Mouse (Mus musculus) mature B cell (primary cell): ENCODE measurements around the gene Sgsh.
"Not testable (repeated sequence)": the region's sequence is repeated elsewhere in the genome, so short reads cannot be mapped to it uniquely, and the experiment has no call there.

Experiments
- in situ Hi-C: fragments of 300-500 bp; cut with MboI; formaldehyde crosslinking; loops from 2 replicates; pipeline ENCODE4 v1.14.3; 2019

The Sgsh gene

DNA sequence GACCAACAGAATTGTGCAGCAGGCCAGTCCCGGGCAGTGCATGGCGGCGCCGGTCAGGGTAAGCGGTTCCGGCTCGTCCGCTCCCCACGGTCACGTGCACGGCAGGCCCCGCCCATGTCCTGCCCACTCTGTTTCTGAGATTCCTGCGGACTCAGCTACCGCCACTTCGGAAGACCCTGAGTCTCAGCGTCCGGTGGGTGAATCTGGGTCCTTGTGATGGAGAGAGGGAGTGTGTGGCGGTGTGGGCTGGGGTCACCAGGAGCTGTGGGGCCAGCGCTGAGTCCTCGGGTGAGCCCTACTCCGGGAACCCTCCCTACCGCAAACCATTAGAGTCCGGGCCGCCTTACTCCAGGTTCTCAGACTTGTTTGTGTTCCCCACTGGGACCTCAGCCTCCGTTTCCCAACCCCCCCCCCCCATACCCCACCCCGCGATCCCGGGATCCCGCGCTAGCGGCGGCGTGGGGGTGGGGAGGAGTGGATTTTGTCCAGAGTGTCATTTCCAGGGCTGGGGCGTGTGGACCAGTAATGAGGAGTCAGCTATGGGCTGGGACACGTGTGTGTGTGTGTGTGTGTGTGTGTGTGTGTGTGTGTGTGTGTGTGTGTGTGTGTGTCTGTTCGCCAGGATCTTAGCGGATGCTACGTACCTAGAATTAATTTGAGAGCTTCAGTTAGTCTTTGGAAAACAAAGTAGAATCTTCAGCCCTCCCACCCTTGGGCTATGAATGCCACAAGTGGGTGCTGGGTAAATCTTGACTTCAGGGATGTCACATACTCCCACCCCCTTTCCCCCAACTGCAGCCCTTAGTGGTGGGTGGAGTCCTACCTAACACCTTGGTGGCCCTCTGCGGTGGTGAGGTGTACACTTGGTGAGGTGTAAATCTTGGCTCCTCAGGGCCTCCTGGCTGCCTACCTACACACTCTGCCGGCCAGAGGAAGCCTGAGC, at the start of gene Sgsh, which contains the start of gene Slc26a11:
Gene Sgsh (minus strand): TSS at position 94 of the 943 bp plus-strand sequence.
Gene Slc26a11 (plus strand): TSS at position 115 of the 943 bp plus-strand sequence.
- in situ Hi-C loops, result no loop called here

DNA sequence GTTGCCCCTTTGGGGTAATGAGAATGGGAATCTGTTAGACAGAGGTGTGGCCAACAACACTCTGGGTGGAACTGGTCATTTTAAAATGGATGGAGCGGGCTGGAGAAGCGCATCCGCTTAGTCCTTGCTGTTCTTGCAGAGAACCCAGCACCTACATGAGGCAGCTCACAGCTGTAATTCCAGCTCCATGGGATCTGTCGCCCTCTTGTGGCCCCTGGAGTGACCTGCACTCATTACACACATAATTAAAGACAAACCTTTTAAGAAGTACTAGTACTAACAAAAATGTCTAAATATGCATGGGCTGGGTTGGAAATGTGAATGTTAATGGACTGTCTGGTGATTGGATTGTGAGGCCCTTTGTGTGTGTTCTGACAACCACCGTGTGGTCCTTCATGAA, 49.3 kb upstream of the Sgsh start:
- in situ Hi-C loops, result no loop called here

DNA sequence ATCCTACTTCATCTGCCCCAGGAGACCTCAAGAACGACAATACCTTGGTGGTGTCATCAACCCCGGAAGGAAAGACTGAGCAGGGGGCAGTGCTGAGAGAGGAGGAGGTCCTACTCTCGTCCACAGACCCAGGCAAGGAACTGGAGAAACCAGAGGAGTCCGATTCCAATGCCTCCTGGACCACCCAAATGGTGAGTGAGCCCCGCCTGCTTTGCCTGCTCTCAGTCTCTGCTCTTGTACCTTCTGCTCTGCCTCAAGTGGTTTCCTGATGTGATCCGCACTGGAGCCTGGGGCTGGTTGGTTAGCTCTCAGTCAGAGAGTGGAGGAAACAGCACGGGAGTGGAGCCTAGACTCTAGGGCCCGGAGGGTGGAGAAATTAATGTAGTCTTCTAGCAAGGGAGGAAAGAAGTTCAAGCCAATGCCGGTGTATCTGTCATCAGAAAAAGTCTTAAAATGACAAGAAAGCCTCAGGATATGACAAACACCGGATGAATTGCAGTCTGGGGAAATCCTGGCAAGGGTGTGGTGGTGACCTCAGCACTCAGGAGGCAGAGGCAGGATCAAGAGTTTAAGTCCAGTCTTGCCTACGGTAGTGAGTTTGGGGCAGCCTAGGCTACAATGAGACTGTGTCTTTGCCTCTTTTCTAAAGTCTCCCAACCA, 47.3 kb upstream of the Sgsh start:
- in situ Hi-C loops, result no loop called here

DNA sequence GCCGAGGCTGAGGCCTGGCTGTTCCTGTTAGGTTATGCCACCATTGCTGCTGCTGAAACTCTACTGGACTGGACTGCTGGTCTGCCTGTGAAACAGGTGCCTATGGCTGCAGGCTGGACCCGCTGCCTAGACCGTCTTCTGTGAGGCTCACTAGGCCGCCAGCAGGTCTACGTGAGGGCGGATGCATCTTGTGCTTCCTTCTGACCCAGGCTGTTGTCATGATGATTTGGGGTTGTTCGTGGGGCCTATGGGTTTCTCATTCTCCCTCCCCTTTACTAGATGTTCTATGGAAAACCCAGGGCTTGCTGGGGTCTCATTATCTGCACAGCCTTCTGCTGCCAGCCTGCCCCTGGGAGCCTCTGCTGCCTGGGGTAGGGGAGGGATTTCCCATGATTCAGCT, 41.1 kb upstream of the Sgsh start:
- in situ Hi-C loops, result no loop called here

DNA sequence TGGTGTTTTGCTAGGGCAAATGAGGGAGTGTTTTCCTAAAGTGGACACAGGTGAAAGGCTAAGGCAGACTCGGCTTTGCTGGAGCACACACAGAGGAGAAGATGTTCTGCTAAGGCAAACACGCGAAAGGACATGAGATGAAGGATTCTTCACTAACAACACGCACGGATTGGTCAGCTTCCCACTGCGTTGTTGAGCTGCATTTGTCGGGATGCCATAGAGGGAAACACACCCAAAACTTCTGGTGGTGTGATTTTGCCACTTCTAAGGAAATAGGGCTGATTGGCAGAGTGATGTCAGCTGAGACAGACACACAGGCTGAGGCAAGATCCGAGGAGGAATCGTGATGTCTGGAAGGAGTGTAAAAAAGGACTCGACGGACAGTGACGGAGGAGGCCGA, 40.6 kb upstream of the Sgsh start:
- in situ Hi-C loops, result no loop called here

DNA sequence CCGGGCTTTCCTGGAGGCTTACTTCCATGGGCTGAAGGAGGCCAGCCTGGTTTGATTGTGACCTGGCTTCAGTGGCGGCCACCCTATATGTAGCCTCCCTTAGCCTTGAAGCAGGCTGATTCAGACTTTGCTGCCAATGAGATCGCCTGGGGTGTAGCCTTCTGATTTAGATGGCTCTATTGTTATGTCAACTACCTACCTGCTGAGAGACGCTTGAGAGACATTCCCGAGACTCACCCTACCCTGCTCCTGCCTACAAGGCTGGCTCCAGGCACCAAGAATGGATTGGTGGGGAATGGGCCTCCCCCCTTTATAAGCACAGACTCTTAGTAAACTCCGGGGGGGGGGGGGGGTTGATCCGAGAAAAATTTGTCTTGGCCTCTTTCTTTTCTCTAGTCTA, 40.1 kb upstream of the Sgsh start:
- in situ Hi-C loops, result no loop called here

DNA sequence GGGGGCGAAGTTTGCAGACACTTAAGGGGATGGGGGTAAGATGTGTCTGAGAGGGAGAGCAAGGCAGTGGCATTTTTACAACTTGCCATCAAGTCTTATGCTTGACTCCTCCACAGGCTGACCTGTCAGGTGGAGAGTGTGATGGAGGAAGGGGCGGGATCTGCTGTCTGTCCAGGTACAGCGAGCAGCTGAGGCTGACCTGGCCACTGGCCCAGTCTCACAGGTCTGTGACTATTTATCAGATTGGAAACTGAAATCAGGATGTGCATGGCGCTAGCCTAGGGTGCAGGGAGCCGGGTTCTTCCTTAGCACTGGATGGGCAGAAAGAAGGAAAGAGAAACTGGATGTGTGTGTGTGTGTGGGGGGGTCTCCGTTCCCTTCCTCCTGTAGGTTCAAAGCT, 38.9 kb upstream of the Sgsh start:
- in situ Hi-C loops, result no loop called here

DNA sequence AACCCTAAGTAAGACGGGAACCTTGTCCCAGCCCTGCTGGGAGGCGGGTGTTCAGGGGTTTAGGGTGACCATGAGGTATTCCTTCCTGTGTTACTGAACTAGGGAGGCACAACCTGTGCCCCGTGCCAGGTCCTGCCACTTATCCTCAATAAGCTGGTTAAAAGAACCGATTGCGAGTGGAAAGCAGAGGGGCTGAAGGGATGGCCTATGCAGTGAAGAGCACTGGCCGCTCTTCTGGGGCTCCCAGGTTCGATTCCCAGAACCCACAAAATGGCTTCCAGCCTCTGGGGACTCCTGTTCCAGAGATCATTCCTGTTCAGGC, 38.1 kb upstream of the Sgsh start:
- in situ Hi-C loops, result no loop called here

DNA sequence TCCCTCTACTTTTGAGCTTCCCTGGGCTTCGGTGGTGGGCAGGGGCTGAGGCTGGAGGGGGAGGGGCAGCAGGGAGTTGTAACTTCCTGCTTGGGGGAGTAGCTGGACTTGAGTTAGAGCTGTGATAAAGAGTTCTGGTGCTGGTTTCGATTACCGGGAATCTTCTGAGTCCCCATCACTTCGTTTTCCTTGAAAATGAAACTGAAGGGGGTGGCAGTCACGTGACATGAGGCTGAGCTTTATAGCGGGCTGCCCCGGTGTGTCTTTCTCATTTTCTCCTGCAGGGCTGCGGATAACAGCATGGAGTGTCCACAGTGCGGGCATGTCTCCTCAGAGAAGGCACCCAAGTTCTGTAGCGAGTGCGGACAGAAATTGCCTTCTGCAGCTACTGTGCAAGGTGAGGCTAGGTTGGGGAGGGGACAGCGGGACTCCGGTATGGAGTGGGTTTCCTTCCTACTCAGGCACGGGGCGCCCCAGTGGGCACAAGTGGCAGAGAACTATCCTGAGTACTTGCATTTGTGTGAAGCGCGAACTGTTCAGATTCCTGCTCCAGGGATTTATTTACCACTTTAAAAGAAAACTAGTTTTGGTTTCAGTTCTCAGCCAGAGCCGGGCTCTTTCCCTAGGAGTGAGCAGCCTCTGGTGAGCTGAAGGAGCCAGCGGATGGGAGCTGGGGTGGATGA, 37.6 kb upstream of the Sgsh start, which contains the start of gene Rnf213:
Gene Rnf213 (plus strand): TSS at position 301 of the 683 bp plus-strand sequence.
- in situ Hi-C loops, result no loop called here

DNA sequence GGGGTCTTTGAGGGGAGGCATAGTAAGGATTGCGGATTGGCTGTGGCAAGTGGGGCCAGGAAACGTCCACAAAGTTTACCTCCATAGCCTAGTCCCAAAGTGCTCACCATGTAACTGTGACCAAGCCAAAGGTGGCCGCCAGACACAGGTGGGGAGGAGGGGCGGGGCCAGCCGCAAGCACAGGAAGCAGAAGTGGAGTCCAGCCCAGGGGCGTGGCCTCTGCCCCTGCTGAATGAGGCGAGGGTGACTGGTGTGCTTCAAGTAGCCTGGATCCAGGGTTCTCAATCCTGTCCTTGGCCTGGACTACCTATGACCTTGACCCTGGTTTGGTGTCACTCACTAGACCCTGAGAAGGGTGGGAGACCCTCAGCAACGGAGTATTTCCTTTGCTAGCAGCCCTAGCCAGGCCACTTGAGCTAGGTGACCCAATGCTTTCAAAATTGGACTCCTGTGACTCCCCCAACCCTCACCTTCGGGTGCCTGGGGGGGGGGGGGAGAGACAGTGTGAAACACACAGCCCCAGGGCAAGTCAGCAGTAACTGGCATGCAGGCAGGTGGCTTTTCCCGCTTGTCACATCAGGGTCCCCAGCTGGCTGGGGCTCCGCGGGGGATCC, 36.8 kb upstream of the Sgsh start:
- in situ Hi-C loops, result no loop called here

DNA sequence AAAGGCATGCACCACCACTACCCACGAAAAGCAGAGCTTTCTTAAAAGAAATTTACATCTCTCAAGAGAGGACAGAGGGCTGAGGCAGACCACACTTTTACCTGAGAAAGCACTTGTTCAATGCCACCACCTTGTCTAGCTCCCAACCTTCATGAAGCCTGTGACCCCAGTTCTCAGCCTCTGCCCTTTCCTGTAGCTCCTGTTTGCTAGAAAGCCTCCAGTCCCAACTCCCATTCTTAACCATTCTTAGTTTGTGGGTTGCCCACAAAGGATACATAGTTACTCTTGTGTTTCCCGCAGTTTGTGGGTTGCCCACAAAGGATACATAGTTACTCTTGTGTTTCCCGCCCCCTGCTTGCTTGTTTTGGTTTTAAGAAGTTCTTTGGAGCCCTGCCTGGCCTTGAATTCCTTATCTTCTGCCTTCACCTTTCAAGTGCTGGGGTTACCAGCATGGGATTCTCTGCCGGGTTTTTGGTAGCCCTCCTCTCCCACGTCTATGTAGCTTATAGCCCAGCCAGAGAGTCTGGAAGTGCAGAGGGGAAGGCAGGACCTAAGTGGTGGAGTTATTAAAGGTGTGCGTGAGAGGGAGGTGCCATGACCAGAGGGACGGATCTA, 36.2 kb upstream of the Sgsh start:
- in situ Hi-C loops, result no loop called here

DNA sequence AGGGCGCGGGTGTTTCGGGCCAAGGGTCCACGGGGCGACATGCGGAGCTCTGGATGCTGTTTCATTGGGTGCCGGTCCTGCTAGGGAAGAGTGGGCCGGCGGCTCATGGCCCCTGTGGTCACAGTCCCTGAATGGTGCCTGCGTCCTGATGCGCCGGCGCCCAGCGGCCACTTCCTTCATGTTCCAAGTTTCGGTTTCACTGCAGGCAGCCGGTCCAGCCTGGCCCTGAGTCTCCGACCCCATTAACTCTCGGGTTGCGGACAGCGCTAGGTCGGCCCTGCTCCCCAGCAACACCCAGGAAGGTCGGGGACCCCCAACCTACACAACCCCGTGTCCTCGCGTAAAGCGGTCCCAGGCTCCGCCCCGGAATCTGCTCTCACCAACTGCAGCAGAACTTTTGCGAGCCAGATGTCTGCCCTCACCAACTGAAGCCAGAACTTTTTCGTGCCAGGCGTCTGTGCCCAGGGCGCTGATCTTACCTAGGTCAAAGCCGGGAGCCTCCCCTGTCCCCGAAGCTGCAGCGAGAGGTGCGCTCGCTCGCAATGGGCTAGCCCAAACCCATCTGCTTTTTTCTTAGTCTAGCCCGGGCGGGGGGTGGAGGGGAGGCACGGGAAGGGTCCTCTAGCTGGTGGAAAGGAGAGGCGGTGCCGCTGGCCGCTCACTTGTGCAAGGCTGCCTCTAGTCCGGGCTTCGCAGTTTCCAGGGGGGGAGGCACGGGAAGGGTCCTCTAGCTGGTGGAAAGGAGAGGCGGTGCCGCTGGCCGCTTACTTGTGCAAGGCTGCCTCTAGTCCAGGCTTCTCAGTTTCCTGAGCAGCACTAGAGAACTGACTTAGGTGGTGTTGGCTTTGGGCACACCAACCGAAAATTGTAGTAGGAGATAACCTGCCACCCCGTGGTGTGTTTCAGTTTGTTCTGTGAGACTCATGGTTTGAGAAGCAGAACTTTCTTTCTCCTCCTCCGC, 35.2 kb upstream of the Sgsh start:
- in situ Hi-C loops, result no loop called here

DNA sequence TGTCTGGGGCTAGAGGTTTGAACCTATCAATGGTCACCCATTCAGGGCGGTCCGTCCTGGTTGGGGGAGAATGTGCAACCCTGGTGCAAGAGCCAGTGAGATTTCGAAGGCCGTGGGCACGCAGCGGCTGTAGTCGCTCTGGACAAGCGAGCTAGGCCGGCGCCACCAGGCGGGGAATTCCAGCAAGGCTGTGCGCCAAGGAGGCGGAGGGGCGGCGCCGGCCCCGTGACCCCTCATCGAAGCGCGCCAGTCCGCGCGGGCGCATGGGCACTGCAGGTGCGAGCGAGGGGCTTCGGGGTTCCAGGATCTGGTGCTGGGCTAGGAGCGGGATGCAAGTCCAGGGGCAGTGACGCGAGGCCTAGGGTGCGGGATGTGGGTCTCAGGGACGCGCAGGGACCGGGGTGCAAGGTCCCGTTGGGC, 34.5 kb upstream of the Sgsh start:
- in situ Hi-C loops, result no loop called here

DNA sequence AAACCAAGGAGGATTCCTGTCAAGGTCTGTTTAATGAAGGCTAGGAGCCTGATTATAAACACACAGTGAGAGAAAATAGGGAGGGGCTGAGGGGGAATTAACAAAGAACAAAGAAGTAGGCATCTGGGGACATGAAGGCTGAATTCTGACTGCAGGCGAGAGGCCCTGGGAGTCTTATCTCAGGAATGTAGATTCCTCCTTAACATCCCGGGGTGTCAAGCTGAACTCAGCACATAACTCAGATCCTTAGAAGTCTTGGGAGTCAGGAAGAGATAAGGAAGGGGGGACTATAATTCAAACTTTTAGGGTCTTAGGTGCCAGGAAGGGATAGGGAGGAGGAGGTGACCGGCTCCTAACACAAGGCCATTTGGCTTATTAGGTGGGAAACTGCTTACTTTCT, 31.9 kb upstream of the Sgsh start:
- in situ Hi-C loops, result not testable (repeated sequence)

DNA sequence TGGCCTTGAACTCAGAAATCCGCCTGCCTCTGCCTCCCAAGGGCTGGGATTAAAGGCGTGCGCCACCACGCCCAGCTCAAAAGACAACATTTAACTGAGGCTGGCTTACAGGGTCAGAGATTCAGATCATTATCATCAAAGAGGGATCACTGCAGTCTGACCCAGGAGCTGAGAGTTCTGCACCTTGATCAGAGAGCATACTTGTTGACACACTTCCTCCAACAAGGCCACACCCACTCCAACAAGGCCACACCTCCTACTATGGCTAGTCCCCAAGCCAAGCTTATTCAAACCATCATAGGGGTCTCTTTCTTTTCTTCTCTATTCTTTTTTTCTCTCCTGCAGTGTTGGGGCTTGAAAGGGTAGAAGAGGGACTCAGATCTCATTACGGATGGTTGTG, 31.0 kb upstream of the Sgsh start:
- in situ Hi-C loops, result no loop called here

DNA sequence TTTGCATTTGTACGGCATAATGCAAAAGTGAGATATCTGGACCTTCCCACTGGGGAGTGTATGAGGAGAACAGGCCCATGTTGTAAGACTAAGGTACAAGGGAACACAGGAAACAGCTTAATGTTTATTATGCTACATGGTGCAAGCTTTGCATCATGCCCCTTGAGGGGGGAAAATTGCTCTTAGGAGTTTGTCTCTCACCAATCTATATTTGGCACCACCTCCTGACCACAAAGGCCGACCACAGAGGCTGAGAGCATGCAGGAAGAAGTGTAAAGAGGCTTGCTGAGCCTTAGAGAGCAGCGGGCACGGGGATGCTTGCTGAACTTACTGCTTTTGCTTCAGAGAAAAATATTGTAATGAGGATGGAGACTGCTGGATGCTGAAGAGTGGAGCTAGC, 29.6 kb upstream of the Sgsh start:
- in situ Hi-C loops, result no loop called here

DNA sequence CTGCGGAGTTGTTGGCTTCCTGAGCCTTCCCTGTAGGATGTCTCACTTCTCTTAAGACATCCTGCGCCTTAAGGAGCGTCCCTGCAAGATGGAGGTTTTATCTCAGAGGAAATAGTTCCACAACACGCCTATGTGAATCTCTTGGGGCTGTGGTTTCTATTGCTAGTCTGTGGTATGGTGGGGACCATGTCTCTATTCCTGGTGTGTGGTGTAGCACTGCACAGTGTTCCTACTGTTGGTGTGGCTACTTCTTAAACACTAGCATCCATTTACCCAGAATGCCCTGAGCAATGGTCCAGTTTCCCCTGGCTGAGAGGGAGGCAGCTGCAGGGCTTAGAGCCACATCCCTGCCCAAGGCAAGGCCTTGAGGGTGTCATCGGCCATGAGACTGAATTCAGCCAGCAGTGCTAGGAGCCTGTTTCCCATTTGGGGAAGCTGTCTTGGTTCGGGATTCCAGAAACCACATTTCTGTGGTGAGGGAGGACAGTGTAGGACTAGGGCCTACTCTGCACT, 27.1 kb upstream of the Sgsh start:
- in situ Hi-C loops, result no loop called here

DNA sequence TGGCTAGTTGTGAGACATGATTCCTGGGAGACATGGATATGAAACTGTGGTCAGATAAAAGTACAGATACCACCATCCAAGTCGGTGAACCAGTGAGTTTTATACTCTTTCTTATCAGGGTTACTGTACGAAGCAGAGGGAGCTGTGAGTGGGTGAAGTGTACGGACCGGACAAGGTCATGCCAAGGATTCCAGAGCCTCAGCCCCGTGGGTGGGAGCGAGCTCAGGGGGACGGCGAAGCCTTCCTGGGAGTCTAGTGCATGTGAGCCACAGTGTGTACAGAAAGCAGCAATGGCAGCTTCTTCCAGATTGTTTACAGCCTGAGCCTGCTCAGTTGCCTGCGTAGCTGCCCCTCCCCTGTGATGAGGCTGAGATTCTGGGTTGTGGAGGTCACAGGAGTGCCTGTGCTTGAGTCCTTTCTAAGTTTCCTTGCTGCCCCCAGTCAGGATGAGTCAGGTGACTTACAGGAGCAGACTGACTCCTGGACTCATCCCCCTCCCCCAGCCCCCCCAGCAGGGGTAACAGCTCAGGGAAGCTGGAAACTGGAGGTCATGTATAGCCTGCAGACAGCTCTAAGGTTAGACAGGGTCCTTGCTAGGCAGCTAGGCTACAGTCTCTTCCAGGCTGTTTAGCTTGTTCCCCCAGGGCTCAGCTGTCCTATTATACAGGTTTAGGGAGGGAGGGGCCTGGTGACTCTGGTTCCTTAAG, 26.4 kb upstream of the Sgsh start:
- in situ Hi-C loops, result no loop called here

DNA sequence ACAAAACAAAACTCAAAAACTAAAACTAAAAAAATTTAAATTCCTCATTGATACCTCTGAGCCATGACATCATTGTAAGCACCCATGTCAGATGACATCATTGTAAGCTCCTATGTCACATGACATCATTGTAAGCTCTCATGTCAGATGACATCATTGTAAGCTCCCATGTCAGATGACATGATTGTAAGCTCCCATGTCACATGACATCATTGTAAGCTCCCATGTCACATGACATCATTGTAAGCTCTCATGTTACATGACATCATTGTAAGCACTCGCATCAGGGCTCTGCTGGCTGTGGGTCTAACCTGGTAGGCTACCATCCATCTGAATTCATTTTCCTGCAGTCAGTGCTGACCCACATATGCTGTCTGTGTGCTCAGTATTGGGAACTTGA, 23.2 kb upstream of the Sgsh start:
- in situ Hi-C loops, result no loop called here

DNA sequence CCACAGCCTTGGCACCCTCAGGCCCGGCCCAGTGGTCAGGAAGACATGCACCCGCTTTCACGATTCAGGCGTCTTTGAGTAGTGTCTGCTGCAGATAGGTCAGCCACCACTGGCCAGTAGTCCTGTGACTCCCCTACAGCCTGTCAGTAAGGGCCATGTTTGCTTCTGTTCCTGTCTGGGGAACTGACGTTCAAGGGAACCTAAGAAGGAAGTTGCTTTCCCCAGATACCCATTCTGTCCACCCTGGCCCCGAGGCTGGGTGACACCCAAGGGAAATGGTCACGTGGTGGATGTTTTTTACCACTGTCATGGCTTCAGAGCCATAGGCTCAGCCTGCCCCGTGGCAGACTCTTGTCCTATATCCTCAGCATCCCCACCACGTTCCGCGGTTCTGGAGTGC, 22.0 kb upstream of the Sgsh start:
- in situ Hi-C loops, result no loop called here
